Mouse (Mus musculus): ENCODE data around the gene Asb1.

DNA sequence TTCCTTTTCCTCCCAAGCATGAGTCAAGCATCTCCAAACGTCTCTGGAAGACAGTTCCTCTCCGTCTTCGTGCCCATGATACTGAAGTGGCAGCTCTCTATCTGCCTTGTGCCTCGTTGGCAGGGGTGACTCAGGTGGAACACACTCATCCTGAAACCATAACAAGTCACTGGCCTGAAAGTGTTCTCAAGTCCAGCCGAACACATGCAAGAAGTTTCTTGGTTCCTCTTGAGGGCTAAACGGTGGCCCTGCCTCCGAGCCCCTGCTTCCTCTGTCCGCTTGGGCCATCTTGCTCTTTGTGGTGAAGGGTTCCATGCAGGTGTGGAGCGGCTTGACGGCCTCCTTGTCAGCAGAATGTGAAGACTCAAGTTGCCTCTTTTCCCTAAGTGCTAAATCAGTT lies 32.1 kb downstream of the Asb1 start:
- TF ChIP-seq CTCF (IDR thresholded peaks at IDR 0.05; ENCODE audit: extremely low read depth, insufficient read depth, insufficient read length, insufficient replicate concordance) (no peak), POLR2A (IDR thresholded peaks at IDR 0.05; ENCODE audit: low read depth, low read length) (no peak)
